19 mouse cellular contexts compared by ENCODE assay signal in the genomic region with DNA sequence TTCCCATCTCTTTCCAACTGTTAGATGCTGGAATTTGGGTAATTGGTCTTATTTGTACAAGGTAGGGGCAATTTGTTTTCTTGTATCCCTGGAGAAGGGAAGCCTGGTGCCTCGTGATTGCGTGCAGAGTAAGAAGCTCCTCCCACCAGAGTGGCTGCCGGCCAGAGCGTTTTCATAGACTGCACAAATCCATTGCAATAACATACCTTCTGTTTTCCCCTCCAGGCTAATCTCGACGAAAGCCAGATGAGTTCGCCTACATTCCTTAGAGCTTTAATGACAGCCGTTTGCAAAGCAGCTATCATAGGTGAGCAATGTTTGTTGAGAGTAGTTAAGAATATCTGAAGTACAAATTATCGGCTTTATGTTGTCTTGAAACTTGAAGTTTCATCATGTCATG. TPM values are rescaled to one million over a fixed set of nuclear protein-coding genes. Genes with fewer than 3 reads are reported as not detected.
"Had no signal": no experiment of that assay in that cellular context is flagged by ENCODE, and none has a peak within 500 bp of the region (broad histone marks: within the 10 kb centered on the region; RNA-seq: fewer than 3 reads in every experiment).

No protein-coding gene starts in this region.

- H3K9me3 ChIP-seq: liver, embryonic 13.5 days; megakaryocyte, embryonic 14.5 days; midbrain, embryonic 10.5 days; midbrain, embryonic 13.5 days; neural tube, embryonic 13.5 days had no signal

- H3K4me2 ChIP-seq: liver, embryonic 13.5 days; lung, embryonic 14.5 days; midbrain, embryonic 13.5 days; neural tube, embryonic 13.5 days had no signal

- H3K4me1 ChIP-seq: liver, embryonic 13.5 days; midbrain, embryonic 10.5 days; midbrain, embryonic 13.5 days; neural tube, embryonic 13.5 days had no signal

- H3K9ac ChIP-seq: liver, embryonic 13.5 days; lung, embryonic 14.5 days; midbrain, embryonic 13.5 days; neural tube, embryonic 13.5 days had no signal

- H3K27ac ChIP-seq: kidney, postnatal 0 days; left cerebral cortex, adult 2 months; liver, embryonic 13.5 days; midbrain, embryonic 10.5 days; midbrain, embryonic 13.5 days; neural tube, embryonic 13.5 days had no signal

- DNase-seq: kidney, adult 9 months; kidney, postnatal 36 days; layer of hippocampus, postnatal 36 days; liver, embryonic 13.5 days; lung, embryonic 14.5 days; retina, postnatal 1 day; thymus, adult 18-20 months; thymus, postnatal 36 days had no signal

- ATAC-seq: lung, postnatal 0 days; midbrain, embryonic 13.5 days; midbrain, embryonic 16.5 days had no signal

- H3K27me3 ChIP-seq: liver, embryonic 13.5 days; megakaryocyte, embryonic 14.5 days; midbrain, embryonic 13.5 days; neural tube, embryonic 13.5 days had no signal

- H3K4me3 ChIP-seq: left cerebral cortex, adult 2 months; liver, embryonic 13.5 days; megakaryocyte, embryonic 14.5 days; midbrain, embryonic 10.5 days; midbrain, embryonic 13.5 days; myocyte; neural tube, embryonic 13.5 days had no signal

RNA-seq across cellular contexts. Expression of a gene that starts 48.5 kb away (rescaled TPM):
- total RNA-seq: monocyte, adult 5-6 weeks had no signal

RNA-seq across cellular contexts. Expression of a gene that starts 48.5 kb away (rescaled TPM):
- total RNA-seq: neutrophil, adult 5-6 weeks had no signal
